Mouse (Mus musculus) spleen, postnatal 14 days (tissue): Measurements from ENCODE around the gene Gpd1.
"Not testable (repeated sequence)": the region's sequence is repeated elsewhere in the genome, so short reads cannot be mapped to it uniquely, and the experiment has no call there.

Source experiments
- DNase-seq, 2 experiments: peaks; one replicate each; pipeline ENCODE4 v3.0.0; 2021 to 2022; ENCODE audit warnings: low spot score in 2 of 2

The Gpd1 gene

DNA sequence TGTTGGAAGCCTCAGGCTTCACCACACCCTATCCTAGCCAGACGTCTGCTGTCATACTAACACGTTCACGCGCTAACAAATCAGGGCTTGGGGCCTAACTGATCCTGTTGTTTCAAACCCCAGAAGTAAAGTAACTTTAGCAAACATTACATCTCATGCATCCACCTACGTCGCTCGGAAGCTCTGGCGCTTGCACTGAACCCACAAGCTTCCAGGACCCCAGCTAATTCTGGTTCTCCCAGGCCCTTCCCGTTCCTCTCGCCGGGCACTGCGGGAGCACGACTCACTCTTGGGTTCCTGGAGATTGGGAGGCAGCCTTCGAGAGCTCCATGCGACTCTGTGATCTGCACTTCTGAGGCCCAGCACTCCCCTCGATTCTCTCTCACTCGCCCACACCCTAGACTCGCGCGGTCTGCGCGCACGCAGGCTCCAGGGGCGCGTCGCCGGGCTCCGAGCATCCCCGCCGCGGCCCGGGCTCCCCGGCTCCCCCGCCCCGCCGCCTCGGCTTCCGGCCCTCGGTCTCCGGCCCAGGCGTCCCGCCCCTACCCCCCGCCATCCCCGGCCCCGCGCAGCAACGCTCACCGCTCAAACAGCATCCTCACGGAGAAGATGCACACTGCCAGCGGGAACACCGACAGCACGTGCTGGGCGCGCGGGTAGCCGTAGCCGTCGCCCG lies 54.4 kb downstream of the Gpd1 start:
- peak in 1 of 2 experiments; percentile 12 for DNase-seq

GRCm38 (mm10) chr15:99772277-99772880 lies 55.1 kb downstream of the Gpd1 start:
- DNase-seq, result peak; percentile 65 to 70

GRCm38 (mm10) chr15:99772881-99772924 lies 55.4 kb downstream of the Gpd1 start, which contains the start of gene Cers5:
Gene Cers5, minus strand, starts transcription at chr15:99772885.
- DNase-seq, result not testable (repeated sequence)

- no peak for DNase-seq
These were observed 55.6 kb downstream of the Gpd1 start for GRCm38 (mm10) chr15:99772925-99773324.
